Mouse (Mus musculus): ENCODE data around the gene Ptprf.
A peak's percentile ranks its signal among the peaks of the same experiment; 100 is the strongest.

Ptprf gene

GRCm38 (mm10) chr4:118257416-118257815, 33.8 kb downstream of the Ptprf start:
- no peak for DNase-seq

DNA sequence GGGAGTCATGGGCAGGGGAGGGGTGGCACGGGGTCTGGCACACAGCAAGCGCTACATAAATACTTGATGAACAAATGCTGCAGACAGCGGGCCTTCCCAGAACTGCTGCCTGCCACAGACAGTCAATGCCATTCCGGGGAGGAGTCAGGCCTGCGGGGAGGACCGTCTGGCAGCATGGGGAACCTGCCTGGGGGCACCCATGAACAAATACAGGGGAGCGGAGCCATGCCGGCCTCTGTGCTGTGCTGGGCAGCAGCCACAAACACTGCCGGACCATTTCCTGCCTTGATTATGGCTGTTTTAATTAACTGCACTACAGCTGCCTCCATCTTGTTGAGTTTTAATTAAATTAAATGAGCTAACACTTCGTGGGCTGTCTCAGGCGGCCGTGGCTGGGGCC, 35.0 kb downstream of the Ptprf start:
- no peak for DNase-seq

DNA sequence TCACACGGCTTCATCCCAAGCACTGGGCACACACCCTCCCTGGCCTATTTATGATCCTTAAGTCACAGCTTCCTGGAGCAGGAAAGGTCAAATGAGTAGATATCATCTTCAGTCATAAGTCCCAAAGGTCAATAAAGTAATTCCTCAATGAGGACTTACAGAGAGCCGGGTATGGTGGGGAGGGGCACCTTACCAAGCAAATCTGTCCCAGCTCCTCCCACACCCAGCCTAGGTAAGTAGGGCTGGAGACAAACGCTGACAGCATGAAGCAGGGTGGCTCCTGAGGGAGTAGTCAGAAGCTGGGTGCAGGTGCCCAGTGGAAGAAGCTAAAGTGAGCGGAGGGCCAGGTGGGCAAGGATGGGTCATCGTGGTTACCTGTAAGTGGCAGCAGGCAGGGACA, 36.3 kb downstream of the Ptprf start:
- no peak for DNase-seq

GRCm38 (mm10) chr4:118247323-118247722, 43.9 kb downstream of the Ptprf start:
- no peak for DNase-seq

DNA sequence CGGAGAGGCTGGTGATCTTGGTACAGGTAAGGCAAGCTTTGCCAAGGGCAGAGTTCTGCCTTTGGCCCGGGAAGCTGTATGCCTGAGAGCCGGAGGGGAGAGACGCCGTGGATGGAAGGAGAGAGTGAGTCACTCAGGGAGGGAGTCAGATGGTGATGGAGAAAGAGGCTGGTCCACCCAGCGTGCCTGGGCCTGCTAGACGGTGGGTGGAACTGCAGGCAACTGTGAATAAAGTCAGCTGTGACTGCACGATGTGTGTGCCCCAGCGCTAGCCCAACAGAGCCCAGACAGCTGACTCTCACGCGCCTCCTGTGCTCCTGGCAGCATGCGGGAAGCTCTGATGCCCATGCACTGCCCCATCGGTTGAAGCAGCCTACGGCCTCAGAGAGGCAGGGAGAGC, 45.4 kb downstream of the Ptprf start:
- no peak for DNase-seq

GRCm38 (mm10) chr4:118243791-118244190, 47.4 kb downstream of the Ptprf start:
- DNase-seq = no peak

DNA sequence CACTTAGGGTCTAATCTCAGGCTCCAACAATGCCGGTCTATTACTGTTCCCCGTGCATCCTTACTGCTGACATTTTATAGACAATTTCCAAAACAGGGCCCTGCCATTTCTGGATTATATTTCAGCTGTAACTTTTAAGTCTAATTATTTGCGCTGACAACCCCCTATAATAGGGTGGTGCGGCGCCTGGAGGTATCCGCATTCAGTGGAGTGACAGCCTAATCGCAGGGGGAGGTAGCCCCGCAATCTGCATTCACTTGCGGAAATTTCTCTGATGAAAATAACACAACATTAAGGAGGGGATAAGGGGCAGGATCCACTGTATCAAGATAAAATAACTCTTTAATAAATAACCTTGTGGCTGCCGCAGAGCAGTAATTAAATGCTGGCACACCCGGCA, 47.9 kb downstream of the Ptprf start:
- DNase-seq = no peak

DNA sequence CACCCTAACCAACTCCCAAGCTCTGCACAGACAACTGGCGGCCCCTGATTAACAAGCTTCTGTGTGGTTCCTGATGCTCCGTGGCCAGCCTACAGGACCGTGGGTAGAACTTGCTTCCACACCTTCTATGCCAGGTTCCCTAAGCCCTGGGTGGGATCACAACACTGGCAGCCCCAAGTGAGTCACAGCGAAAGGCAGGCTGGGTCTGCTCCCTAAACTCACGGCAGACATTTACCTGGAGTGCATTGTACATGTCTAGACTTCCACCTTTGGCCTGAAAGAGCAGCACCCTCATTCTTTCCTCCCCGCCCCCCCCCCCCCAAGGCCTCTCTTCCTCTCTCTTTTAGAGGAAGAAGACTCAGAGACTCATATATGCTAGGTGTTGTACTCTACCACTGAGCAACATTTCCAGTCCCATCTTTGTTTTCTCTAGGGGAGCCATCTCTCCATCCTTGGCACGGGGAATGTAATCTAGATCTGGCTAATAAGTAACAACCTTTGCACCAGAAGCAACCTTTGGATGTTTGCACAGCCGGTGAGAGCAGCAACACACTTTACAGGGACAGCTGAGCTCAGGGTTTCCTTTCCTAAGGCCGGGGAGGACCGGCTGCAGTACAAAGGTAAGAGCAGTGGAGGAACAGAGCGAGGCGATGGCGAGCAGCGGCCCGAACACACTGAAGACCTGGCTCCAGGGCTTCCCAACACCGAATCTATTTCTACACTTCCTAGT, 51.1 kb downstream of the Ptprf start:
- DNase-seq = no peak

DNA sequence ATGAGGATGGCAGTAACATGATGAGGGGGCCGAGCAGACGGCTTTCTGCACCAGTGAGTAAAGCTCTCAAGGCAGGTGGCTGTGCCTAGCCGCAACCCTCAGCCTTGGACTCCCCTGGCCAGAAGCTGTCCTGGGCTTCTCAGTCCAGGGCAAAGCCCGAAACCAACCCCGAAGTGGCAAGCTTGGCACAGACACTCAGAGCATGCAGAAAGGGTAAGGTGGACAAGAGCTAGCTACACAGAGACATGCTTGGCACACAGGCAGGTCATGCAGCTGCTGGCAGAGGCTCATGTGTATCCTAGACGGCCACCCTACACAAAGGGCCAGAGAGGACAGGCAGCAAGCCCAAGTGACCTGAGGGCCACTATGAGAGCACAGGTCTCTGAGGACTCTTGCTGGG, 52.5 kb downstream of the Ptprf start:
- no peak for DNase-seq

DNA sequence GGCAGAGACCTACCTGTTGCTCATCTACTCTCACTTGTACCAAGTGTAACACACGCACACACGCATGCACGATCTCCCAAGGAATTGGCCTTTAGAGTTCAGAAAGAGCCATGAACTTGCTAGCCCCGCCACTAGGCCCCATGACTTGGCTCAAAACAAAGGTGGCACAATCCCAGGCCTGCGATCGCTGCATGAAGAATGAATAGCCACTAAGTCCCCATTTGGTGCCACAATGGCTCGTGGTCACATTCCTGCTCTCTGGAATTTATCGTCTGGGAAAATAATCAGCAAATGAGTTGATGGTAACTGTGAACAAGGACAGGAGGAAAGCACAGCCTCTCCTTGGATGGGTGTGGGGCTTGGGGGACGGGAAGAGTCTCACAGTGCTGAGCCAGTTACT, 54.3 kb downstream of the Ptprf start:
- no peak for DNase-seq

DNA sequence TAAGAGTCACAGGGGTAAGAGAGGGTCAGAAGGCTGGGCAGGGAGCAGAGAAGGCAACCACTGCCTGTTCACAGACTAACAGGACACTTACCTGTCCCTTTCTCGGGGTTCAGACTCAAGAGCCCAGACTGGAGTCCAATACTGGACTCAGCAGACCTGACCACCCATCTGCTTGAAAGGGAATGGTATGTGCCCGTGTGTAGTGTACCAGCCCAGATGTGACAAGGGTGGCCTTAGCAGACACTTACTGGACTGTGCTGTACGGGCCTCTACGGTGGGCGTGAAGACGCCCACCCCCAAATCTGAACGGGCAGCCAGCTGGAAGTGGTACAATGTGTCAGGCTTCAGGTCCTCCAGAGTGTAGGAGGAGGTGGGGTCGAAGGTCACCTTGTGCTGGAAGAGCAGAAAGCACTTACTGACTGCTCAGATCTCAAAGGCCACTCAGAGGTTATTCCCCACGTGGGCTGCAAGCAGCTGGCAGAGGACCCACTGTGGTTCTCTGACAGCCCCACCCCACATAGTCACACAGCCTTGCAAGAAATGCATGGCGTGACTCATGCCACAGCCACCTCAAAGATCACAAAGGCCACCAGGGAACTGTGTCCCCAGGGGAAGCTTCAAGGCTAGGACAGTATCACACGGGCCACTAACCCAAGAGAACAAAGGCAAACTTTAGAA, 56.4 kb downstream of the Ptprf start:
- no peak for DNase-seq

GRCm38 (mm10) chr4:118233886-118234285, 57.3 kb downstream of the Ptprf start:
- no peak for DNase-seq

- no peak for DNase-seq
These were observed 59.3 kb downstream of the Ptprf start for GRCm38 (mm10) chr4:118231861-118232260.

- DNase-seq = no peak
These were observed 62.0 kb downstream of the Ptprf start for GRCm38 (mm10) chr4:118229035-118229770.

DNA sequence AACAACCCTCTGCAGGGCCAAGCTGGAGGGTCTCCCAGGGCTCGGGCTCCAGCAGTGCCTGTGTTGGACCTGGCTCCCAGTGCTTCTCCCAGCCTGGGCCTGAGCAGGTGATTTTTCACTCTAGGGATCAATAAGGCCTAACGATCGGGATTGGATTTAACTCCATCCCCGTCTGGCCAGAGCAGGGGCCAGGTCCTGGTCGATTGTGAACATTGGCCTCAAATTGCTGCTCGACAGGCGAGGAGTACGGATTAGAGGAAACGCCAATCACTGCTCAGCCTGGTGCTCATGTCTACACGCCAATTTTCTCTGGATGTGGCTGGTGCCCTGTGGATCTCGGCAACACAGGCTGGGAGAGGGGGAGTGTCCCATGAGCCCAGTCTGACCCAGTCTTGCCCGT, 63.8 kb downstream of the Ptprf start:
- no peak for DNase-seq

GRCm38 (mm10) chr4:118221261-118221660, 69.9 kb downstream of the Ptprf start:
- no peak for DNase-seq

GRCm38 (mm10) chr4:118220756-118221155, 70.4 kb downstream of the Ptprf start:
- DNase-seq = no peak

GRCm38 (mm10) chr4:118219487-118219886, 71.7 kb downstream of the Ptprf start:
- no peak for DNase-seq

DNA sequence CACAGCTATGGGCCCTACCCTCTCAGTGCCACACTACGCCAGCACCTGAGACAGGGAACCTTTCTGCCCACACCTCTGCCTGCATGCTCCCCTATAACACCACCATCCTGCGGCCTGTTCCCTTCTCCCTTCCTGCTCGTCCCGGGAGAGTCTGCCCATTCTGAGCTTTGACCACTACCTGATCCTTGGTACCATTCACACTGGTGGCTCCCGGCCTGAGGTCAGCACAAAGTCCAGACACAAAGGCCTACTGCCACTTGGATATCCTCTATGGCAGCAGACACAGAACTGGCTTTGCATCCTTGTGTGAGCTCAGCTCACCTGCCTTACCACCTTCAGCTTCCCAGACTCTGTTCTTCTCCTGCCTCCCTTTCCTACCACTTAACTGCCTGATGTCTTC, 72.7 kb downstream of the Ptprf start:
- no peak for DNase-seq

DNA sequence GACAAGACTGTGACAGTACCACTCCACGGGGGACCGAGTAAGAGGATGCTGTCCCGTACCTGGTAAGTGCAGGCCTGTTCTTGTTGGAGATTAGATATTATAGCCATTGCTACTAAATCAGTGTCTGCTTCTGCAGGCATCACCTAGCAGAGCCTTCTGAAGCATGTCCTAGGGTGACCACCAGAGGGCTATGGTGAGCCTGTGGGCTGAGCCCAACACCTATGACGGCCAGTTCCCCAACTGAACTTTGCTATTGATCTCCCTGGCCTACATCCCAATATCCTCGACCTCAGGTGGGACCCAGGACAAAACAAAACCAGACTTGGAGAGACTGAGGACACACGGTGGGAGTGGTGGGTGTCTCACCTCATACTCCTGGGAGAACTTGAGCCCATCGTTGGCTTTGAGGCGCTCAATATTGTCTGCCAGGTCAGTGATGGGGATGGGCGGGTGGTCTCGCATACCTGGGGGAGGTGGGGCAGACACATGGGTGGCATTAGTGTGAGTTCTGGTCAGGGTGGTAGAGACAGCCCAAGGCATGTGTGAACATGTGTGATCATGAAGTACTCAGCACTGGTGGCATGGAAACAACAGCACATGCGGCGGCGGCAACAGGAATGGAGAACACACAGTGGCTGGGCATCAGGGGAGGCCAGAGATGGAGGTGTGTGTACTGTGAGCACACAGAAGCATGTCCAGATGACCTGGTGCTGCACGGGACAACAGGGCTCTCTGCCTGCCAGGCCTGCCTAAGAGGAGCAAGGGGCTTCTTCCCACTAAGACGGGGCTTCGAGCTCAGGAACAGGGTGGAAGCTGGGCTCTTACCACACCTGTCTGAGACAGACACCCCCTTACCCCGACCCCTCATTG, 74.2 kb downstream of the Ptprf start:
- peak; percentile 89 to 91 for DNase-seq

DNA sequence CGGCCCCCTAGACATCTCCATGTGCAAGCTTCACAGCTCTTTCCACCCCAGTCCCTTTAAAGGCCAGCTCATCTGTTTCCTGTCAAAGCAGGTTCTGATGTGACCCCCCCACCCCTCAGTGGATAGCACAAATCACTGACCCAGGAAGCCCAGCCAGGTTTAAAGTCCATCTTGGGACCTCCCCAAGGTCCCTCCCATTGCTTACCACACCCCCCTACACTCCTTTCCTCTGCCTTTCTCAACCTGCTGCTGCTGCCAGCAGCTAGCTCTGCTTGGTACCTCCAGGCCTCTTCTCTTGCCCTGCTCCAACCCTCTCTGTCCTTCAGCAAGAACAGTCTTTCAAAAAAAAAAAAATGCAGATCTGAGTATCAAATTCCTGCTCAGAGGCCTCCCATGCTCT, 76.3 kb downstream of the Ptprf start:
- no peak for DNase-seq

DNA sequence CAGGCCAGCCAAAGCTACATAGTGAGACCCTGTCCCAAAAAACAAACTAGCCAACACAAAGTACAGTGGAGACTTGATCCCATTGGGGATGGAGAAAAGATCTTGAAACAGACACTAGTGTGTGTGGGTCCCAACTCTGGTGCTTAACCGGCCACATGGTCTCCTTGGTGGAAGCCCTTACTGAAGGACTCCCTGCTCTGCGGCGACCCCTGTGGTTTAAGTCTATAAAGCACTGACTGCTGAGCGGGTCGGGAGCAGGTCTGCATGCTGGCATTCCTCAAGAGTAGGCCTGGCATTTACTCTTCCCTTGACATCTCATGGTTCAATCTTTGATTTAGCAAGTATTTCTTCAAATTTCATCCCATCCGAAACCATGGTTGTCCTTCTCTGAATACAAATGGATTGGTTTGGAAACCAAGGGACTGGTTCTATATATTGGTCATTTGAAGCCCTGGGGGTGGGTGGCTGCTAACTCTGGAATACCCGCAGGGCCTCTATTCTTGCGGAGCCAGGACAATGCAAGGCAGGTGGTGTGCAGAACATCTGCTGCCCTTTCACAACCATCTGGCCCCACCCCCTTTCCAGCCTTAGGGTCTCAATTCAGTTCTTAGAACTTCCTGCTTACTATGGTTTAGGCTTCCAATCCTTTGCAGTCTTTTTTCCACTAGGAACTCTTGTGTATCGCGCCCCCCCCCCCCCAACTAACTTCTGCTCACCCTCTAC, 84.1 kb downstream of the Ptprf start:
- DNase-seq = peak in 1 of 2 experiments; percentile 41

All from cerebellum, postnatal 10 days (tissue).